Mouse (Mus musculus): ENCODE data around the gene Zdhhc18.

Zdhhc18 gene

GRCm38 (mm10) chr4:133649989-133650699 lies at the start of gene Zdhhc18:
TSS of gene Zdhhc18 (minus strand) at chr4:133650154.
- peak; percentile 61 for DNase-seq (ENCODE audit: low spot score)

DNA sequence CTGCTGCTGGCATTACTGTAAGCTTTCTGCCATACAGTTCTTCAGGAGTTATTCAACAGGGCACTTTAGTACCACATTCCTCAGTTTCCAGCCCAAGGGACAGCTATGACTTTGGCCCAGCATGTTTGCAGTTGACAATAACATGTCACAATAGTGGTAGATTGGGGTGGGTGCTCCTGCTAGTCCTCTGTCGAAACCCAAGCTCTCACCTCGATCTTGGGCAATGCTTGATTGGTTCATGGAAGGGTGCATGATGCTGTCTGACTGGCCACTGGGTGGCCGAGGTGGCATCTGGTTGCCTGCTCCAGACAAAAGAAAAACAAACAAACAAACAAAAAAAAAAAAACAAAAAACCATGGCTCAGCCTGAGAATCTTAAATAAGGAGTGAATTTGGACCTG lies 45.4 kb upstream of the Zdhhc18 start:
- DNase-seq (ENCODE audit: low spot score) = no peak

DNA sequence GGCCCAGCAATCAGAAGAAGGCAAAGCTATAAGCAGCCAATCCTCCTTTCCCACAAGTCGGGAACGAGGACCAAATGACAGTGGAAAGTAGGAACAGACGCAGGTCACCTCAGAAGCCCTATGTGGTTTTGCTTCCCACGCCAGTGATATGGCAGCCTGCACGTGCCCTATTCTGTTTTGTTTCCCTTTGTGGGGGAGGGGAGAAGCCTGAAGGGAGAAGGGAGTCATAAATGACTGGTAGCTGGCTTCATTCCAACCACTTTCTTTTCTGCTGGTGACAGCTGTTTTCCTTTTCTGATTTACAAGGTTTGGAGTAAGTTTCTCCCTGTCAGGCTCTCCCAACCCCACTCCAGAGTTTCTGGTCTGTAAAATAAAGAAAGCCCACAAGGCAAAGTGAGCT lies 40.3 kb upstream of the Zdhhc18 start:
- no peak for DNase-seq (ENCODE audit: low spot score)

GRCm38 (mm10) chr4:133688417-133689067 lies 38.6 kb upstream of the Zdhhc18 start:
- DNase-seq (ENCODE audit: low spot score) = no peak

- DNase-seq (ENCODE audit: low spot score) = no peak
These were observed 37.2 kb upstream of the Zdhhc18 start for GRCm38 (mm10) chr4:133687126-133687525.

DNA sequence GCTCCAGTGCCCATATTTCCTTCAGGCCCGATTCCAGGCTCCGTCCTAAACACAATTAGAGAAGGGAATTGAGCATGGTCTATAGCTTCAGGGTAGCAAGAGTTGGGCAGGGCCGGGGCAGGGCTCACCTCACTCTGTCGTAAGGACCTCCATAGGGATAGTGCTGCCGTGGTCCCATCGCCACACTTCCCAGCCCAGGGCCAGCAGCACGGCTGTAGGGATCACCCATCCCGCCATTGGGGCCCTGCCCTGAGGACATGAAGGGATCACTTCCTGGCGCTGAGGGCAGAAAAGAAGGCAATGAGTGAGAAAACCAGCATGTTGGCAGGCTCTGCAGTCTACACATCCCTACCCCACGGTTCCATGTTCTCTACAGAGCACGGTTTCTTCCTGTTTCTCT lies 36.6 kb upstream of the Zdhhc18 start:
- no peak for DNase-seq (ENCODE audit: low spot score)

DNA sequence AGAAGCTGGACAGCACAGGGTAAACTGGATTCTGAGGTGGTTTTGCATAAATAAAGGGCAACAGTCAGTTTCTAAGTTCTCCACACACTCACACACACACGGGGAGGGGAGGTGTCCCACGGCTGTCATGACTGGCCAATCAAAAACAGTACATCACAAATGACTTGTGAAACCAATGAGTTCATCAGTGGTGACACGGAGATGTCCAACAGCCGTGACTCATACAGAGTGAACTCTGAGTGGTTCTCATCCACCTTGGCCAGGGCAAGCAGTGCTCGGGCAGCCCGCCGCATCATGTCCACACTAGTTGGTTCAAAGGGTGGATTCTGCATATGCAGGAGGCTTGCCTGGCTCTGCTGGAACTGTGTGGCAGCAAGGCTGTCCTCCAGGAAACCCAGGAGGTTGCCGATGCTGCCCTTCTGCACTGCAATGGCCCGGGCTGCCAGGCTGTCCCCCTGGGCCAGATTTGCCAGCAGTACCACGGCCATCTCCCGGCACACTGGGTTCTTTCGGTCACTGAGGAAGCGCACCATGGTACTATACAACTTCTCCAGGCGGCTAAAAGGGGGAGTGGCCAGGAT lies 30.3 kb upstream of the Zdhhc18 start:
- DNase-seq (ENCODE audit: low spot score) = no peak

DNA sequence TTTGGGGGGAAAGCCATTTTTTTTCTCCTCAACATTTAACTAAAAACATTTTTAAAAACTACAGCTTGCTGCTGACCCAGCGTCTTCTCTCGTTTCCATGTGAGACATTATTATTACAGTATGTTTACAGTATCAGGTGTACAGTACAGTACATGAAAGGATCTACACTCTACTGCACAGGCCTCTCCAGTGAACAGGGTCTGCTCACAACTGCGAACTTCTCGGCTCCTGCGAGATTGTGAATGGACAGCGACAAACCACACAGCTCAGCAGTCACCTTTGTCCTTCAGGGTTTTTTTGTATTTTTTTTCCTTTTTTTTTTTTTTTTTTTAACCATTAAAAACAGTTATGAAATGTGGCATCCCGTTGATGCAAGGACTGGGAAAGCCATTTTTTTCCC lies 29.7 kb upstream of the Zdhhc18 start:
- no peak for DNase-seq (ENCODE audit: low spot score)

GRCm38 (mm10) chr4:133677266-133677665 lies 27.3 kb upstream of the Zdhhc18 start:
- no peak for DNase-seq (ENCODE audit: low spot score)

- no peak for DNase-seq (ENCODE audit: low spot score)
These were observed 26.2 kb upstream of the Zdhhc18 start for GRCm38 (mm10) chr4:133676189-133676588.

DNA sequence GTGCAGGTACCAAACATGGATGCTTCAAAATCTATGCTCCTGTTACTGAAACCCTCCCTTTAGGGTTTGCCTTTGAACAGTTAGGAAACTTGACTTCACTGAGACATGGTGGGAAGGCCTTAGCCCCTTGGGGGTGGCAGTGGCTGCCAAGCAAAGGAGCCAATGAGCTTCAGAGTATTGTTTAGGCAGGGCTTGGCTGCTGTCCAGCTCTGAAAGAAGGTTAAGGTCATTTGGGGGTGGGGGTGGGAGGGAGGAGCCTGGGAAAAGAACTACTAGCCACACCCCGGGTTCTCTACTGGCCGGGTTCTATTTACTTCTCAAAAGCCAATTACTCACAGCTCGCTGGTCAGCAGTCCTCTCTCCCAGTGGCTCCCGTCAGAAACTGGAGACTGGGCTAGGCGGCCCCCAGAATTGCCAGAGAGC lies 25.7 kb upstream of the Zdhhc18 start:
- DNase-seq (ENCODE audit: low spot score) = no peak

DNA sequence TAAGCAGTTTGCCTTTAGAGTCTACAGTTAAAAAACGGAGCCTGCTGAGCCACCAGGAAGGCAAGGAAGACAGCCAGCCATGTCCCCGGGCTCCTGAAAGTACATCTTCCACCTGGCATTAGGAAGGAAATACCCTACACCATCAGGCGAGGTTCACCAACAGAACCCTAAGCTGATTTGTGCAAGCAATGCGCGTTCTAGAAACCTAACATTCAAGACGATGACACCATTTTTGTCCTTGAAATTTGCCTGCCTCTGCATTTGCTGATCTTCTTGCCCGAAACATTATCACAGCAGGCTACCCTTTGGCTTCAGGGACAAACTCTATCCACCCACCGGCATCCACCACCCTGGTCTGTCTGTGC lies 24.4 kb upstream of the Zdhhc18 start:
- DNase-seq (ENCODE audit: low spot score) = no peak

DNA sequence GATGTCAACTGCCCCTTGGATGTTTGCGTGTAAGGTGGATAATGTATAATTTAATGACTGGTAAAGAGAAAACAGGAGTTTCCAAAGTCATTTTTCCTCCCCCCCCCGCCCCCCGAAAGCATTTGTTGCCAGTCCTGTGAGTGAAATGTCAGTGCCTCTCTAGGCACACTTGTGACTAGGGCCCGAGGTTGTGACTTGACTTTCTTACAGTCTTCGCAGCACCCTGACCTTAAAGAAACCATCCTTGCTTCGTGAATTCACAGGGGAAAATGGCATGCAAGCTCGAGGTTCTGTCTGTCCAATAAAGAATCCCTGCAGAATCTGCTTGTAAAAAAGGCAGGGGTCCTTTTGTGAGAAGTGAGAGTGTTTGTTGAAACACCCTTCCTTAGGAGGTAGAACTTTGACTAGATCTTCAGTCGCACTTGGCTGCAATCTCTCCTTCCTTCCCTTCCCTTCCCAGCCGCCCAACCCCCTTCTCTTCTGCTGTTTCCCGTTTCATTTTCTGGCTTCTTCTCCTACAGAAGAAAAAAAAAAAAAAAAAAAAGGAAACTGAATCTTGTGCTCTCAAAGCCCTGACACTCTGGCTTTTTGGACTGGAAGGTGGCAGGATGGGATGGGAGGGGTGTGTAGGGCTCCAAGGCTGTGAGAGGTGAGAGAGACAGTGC lies 23.8 kb upstream of the Zdhhc18 start:
- no peak for DNase-seq (ENCODE audit: low spot score)

DNA sequence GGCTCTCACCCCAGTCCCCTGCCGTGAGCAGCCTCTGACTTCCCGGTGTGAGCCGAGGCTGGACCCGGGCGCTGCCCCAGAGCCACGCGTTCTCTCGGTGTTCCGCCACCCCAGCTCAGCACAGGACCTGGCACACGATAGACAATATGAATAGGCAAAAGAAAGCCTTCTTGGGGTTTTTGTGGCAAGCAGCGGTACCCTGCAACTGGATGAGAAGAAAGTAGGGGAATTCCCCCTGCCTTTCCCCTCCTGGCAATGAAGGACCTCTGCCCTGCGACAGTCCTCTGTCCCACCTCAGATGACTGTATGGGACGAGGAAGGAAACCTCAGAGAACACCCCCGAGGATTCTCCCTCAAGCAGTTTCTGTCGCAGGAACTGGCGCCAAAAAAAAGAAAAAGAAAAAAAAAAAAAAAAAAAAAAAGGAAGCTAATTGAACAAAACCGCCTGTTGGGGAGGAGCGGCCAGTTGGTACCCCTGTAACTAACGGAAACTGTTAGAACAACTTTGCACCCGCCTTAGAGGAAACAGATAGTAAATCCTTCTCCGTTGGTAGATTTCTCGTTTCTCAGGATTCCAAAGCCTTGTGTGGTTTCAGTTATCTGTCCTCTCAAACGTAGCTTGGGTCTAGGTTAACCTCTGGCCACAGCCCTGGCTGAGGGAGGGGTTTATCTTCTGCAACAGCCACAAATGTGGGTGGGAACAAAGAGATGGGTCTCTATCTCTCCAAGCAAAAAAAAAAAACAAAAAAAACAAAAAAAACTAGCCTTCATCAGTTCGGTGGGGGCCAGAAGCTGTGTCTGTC lies 23.1 kb upstream of the Zdhhc18 start:
- DNase-seq (ENCODE audit: low spot score) = no peak

DNA sequence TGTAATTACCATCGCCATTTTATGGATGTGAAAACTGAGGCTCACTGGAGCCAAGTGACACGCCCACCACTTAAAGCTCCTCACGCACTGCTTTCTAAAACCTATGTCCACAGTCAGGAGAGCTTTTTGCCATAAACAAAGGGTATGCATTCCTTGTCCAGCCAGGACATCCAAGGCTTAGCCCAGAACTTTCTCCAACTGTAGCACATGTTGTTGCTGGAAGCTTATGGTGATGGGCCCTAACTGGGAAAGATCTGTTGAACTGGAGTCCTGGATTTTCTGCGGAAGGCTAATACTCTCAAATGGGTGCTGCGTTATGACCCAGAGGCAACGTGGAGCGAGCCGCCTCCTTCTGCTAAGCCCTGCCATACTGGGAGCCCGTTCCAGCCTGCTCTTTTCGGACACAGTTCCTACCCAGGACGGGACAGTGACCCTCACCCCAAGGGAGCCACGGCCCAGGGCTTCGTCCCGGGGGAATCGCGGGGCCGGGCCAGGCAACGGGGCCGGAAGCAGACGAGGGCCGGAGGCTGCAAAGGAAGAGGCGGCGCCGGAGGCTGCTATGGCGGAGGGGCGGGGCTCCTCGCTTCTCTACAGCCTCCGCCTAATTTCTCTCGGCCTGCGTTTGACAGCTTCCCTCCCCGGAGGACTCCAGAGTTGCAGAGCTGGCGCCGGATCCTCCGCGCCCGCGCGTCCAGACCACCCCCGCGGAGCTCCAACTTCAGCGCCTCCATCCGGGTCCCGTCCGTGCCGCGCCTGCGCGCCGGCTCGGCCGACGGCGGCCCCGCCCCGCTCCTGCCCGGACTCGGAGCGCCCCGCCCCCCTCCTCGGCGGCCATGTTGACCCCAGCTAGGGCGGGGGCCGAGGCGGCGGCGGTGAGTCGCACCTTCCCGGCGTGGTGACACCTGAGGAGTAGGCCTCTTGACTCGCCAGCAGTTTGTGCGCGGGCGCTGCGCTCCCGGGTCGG lies 22.2 kb upstream of the Zdhhc18 start, which contains the start of gene Pigv:
Pigv (minus strand) TSS at position 767 of the 964 bp plus-strand sequence.
- peak; percentile 94 for DNase-seq (ENCODE audit: low spot score)

- DNase-seq (ENCODE audit: low spot score) = peak; percentile 60
These were observed 21.4 kb upstream of the Zdhhc18 start for GRCm38 (mm10) chr4:133671184-133671880.

- DNase-seq (ENCODE audit: low spot score) = no peak
These were observed 19.8 kb upstream of the Zdhhc18 start for GRCm38 (mm10) chr4:133669652-133670210.

GRCm38 (mm10) chr4:133668537-133668936 lies 18.6 kb upstream of the Zdhhc18 start:
- no peak for DNase-seq (ENCODE audit: low spot score)

DNA sequence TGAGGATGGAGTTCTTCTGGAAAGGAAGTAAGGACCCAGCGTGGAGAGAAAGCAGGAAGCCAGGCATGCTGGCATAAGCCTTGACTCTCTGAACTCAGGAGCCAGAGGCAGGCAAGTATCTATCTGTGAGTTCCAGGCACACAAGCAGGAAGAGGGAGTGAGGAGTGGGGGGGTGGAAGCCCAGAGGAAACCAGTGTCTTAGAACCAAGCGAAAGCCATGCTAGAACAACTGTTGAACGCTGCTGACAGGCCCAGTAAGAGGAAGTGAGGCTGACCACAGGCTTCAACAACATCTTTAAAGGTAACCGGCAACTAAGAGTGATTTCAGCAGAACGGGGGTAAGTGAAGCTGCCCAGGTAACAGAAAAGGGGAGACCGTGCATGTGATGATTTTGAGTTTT lies 16.2 kb upstream of the Zdhhc18 start:
- no peak for DNase-seq (ENCODE audit: low spot score)

GRCm38 (mm10) chr4:133665118-133665517 lies 15.2 kb upstream of the Zdhhc18 start:
- no peak for DNase-seq (ENCODE audit: low spot score)

All from ovary, postnatal 10 days (tissue).